Mouse (Mus musculus) heart, embryonic 15.5 days (tissue): Measurements from ENCODE around the gene Arhgdib. TPM values are rescaled to one million over a fixed set of nuclear protein-coding genes. Genes with fewer than 3 reads are reported as not detected.

Experiments used
- ATAC-seq: fragments of 200-750 bp; cut with Nextera tagmentation; replicated peaks from 2 replicates; pipeline ENCODE4 v1.8.0; 2017; ENCODE audit warnings: low read depth, moderate TSS enrichment; ENCODE audit not compliant: insufficient number of reproducible peaks, insufficient read depth, low FRiP score
- H3K27ac ChIP-seq: fragments of 300-500 bp; sonication (generic); 2 replicates; pipeline ENCODE4 v1.5.1; 2015; ENCODE audit warnings: mild to moderate bottlenecking, inconsistent platforms
- H3K27me3 ChIP-seq: fragments of 300-500 bp; sonication (generic); 2 replicates; pipeline ENCODE4 v1.6.1; 2015; ENCODE audit warnings: inconsistent platforms
- H3K36me3 ChIP-seq: fragments of 300-500 bp; sonication (generic); 2 replicates; pipeline ENCODE4 v1.6.1; 2015; ENCODE audit warnings: mild to moderate bottlenecking, inconsistent platforms
- H3K4me1 ChIP-seq: fragments of 300-500 bp; sonication (generic); replicated peaks from 2 replicates; pipeline ENCODE4 v1.6.1; 2015; ENCODE audit warnings: inconsistent platforms
- H3K4me2 ChIP-seq: fragments of 300-500 bp; sonication (generic); 2 replicates; pipeline ENCODE4 v1.6.1; 2015; ENCODE audit warnings: inconsistent platforms, mild to moderate bottlenecking, moderate library complexity
- H3K4me3 ChIP-seq: fragments of 300-500 bp; sonication (generic); 2 replicates; pipeline ENCODE4 v1.5.1; 2015; ENCODE audit warnings: mild to moderate bottlenecking, inconsistent platforms
- H3K9ac ChIP-seq: fragments of 300-500 bp; sonication (generic); 2 replicates; pipeline ENCODE4 v1.6.1; 2015; ENCODE audit warnings: mild to moderate bottlenecking, inconsistent platforms
- H3K9me3 ChIP-seq: fragments of 300-500 bp; sonication (generic); replicated peaks from 2 replicates; pipeline ENCODE4 v1.6.1; 2016; ENCODE audit warnings: inconsistent platforms
- WGBS: fragments of 180-500 bp; shearing (Covaris S2); methylation state at CpG from one replicate; pipeline ENCODE4 v1.1.7; 2015; ENCODE audit warnings: mixed read lengths; 5-methylcytosine and 5-hydroxymethylcytosine counted together
- polyA plus RNA-seq: library from polyadenylated mRNA; unstranded; fragments of >200 nt; fragmentation: Nextera tagmentation; extraction: Ambion mirVana; gene quantifications from 2 replicates; pipeline ENCODE4 v1.2.1, GENCODE M21; 2015

Gene Arhgdib
- polyA plus RNA-seq, 1 experiment from 2014 or later, result 75.6 TPM

DNA sequence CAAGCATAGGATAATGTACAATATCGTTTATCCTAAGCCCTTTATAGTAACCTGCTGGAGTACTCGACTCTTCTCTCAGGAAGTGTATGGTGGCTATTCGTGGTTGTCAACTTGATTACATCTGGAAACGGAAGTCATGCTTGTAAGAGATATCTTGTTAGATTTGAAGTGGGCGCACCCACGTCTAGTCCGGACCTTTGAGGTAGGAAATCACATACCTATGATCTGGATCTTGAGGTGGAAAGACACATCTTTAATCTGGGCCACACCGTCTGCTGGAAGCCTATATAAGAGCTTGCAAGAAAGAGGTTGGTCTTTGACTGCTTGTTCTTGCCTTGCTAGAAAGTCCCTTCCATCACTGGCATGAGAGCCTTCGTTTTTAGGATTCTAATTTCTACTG, 39.2 kb downstream of the Arhgdib start:
- Histone ChIP-seq H3K36me3 (no peaks in the 10 kb centered on the region), H3K4me2 (no peak overlapping the region), H3K4me1 (peaks cover 16% of the 10 kb centered on the region), H3K4me3 (no peak overlapping the region), H3K9ac (no peak overlapping the region), H3K9me3 (no peaks in the 10 kb centered on the region), H3K27me3 (no peaks in the 10 kb centered on the region), H3K27ac (no peak overlapping the region)
- ATAC-seq, result no peak
- 79% methylated on average over 9 of the region's 9 CpGs for WGBS

DNA sequence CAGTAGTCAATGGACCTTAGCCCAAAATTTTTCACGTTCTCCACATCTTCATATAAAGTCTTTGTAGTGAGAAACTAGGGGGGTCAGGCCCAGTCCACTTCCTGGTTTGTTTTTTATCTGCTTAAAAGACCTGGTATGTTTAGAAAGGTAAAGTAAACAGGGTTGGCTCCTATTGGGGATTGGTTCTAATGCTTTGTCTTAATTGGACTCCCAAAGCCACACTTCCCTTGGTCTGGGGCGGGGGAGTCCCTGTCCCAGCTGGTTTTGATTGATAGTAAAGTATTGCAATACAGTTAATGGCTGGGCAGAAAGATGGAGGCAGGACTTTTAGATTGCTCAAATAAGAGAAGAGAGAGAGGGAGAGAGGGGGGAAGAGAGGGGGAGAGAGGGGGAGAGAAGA, 40.7 kb downstream of the Arhgdib start:
- Histone ChIP-seq H3K27me3 (no peaks in the 10 kb centered on the region), H3K36me3 (no peaks in the 10 kb centered on the region), H3K4me1 (peaks cover 16% of the 10 kb centered on the region), H3K4me2 (no peak overlapping the region), H3K9ac (no peak overlapping the region), H3K4me3 (no peak overlapping the region), H3K9me3 (no peaks in the 10 kb centered on the region), H3K27ac (no peak overlapping the region)
- WGBS, result 72% methylated on average over 2 of the region's 2 CpGs
- no peak for ATAC-seq

DNA sequence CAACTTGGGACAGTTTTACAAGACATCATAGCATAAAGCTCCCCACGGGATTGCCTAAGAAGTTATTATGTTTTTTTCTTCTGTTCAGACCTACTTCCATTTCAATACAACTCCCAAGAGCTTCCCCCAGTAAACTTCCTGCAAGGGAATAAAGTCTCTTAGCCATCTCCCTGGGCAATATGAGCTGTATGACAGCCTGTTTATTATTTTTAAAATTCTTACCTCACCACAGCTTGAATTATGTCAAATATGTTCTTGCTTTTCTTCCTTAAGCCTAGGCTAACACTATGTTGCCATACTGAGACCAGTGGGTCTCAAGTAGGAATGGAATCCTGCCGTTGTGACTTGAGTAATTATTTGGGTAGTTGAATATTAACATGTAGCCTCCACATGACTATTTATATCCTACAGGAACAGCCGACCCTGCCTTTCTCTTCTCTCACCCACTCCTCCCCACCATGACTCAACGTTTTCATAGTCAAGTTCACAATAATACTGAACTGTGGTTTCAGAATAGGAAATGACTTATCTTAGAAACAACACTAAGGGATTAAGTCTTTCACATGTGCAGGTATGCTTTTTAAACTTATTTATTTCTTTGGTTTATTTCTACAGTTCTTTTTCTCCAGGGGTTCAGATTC, 41.2 kb downstream of the Arhgdib start:
- no peaks in the 10 kb centered on the region for H3K9me3 ChIP-seq
- H3K4me1 ChIP-seq, result peaks cover 16% of the 10 kb centered on the region
- H3K36me3 ChIP-seq, result no peaks in the 10 kb centered on the region
- no peak for ATAC-seq
- no peaks in the 10 kb centered on the region for H3K27me3 ChIP-seq
- WGBS, result 46% methylated on average over 4 of the region's 4 CpGs
- H3K9ac ChIP-seq, result no peak overlapping the region
- no peak overlapping the region for H3K4me2 ChIP-seq
- no peak overlapping the region for H3K27ac ChIP-seq
- H3K4me3 ChIP-seq, result no peak overlapping the region

DNA sequence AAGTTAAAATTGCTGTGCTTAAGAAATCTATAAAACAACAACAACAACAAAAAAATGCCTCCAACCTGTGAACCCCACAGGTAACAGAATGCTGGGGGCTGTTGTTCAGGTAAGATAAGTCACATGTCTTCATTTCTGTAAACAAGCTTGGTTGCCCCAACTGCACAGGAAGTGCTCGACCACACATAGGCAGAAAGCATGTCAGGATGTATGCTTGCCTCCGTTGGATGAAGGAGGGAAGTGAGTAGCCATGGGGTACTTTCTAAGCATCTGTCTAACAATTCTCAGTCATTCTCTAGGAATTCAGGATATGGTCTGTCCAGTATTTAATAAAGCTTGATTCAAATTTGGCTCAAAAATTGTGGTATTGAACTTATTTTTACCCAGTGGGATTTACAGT, 42.7 kb downstream of the Arhgdib start:
- WGBS, result 67% methylated on average over 2 of the region's 2 CpGs
- Histone ChIP-seq H3K27ac (peak overlapping the region; percentile 63), H3K36me3 (no peaks in the 10 kb centered on the region), H3K27me3 (no peaks in the 10 kb centered on the region), H3K4me2 (no peak overlapping the region), H3K9me3 (no peaks in the 10 kb centered on the region), H3K4me1 (peaks cover 19% of the 10 kb centered on the region), H3K9ac (no peak overlapping the region), H3K4me3 (no peak overlapping the region)
- no peak for ATAC-seq

DNA sequence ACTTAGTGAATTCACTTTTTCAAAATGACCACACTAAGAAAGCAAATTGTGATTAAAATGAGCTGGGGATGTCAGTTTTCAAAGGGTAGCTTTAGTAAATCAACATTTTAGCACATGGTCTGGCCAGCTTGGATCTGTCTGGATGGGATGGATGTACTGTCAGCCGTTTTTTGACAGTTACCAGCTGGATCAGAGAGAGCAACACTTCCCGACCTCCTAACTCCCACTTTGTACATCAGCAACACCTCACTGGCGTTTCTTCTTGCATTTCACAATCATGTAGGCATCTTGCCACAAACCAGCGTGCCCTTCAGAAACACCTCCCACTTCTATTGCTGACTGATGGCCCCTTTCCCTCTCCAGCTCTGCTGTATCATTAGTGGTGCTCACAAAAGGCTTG, 43.5 kb downstream of the Arhgdib start:
- ATAC-seq, result peak; percentile 62; the same call in 1 of the 2 replicates

DNA sequence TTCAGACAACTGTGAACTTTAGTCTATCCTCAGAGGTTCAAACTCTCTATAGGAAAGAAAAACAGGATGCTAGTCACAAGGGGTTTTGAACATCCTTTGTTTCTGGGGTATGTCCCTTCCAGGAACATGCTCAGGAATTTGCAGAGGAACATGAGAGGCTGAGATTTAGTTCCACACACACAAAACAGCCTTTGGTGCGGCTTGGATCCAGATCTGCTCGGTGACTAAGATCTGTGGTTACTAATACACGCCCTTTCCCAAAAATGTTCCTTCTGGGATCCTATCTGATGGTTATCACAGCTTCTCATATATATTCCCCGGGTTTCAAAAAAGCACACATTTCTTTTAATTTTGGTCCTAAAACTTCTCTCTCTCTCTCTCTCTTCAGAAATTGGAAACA, 43.9 kb downstream of the Arhgdib start:
- Histone ChIP-seq H3K9me3 (no peaks in the 10 kb centered on the region), H3K36me3 (no peaks in the 10 kb centered on the region), H3K4me1 (peaks cover 19% of the 10 kb centered on the region), H3K4me3 (no peak overlapping the region), H3K4me2 (no peak overlapping the region), H3K27ac (peak overlapping the region; percentile 63), H3K27me3 (no peaks in the 10 kb centered on the region), H3K9ac (no peak overlapping the region)
- WGBS, result 49% methylated on average over 4 of the region's 4 CpGs
- 0 out of 2 replicates have a peak, but pooled peaks have one; percentile 17 for ATAC-seq

More for the DNA sequence above, 43.5 kb downstream of the Arhgdib start:
- no peak overlapping the region for H3K4me3 ChIP-seq
- H3K27me3 ChIP-seq, result no peaks in the 10 kb centered on the region
- no peak overlapping the region for H3K4me2 ChIP-seq
- peaks cover 19% of the 10 kb centered on the region for H3K4me1 ChIP-seq
- WGBS, result 16% methylated on average over 4 of the region's 4 CpGs
- peak overlapping the region; percentile 63 for H3K27ac ChIP-seq
- H3K9ac ChIP-seq, result no peak overlapping the region
- H3K9me3 ChIP-seq, result no peaks in the 10 kb centered on the region
- H3K36me3 ChIP-seq, result no peaks in the 10 kb centered on the region

DNA sequence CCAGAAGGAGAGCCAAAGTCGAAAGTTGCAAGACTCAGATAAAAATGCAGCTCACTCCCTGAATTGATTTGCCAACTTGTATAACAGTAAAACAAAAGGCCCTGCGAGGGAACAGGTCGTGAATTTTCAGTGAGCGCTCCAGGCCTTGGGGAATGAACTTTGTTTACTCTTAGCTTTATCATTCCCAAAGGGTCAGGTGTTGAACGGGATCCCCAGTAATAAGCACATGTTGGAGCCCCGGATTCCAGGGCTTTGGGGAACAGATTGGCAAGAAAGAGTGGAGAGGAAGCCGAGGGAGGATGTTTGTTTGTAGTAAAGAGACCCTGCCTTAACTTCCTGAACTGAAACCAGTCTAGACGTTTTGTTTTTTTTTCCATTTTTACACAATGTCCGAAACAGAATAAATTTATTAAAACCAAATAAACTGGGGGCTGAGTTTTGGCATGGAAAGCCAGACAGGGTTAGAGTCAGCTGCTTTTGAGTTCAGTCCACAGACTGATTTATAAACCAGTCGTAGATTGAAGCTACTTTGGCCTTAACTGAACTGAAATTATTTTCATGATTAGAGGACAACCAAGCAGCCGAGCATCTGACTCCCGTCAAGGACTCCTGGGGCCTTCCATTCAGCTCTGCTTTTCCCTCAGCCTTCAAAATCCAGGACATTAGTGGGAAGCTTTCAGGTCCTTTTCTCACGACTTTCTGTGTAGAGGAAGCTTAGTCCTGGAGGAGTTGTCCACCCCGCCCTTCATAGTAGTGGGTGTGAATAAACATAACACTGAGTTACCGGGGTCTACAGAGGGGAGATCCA, 47.0 kb downstream of the Arhgdib start:
- no peak overlapping the region for H3K4me2 ChIP-seq
- H3K4me3 ChIP-seq, result no peak overlapping the region
- peak overlapping the region; percentile 78 for H3K27ac ChIP-seq
- no peaks in the 10 kb centered on the region for H3K27me3 ChIP-seq
- no peaks in the 10 kb centered on the region for H3K9me3 ChIP-seq
- H3K9ac ChIP-seq, result no peak overlapping the region
- WGBS, result 47% methylated on average over 15 of the region's 15 CpGs
- peaks cover 16% of the 10 kb centered on the region for H3K4me1 ChIP-seq
- no peak for ATAC-seq
- no peaks in the 10 kb centered on the region for H3K36me3 ChIP-seq

DNA sequence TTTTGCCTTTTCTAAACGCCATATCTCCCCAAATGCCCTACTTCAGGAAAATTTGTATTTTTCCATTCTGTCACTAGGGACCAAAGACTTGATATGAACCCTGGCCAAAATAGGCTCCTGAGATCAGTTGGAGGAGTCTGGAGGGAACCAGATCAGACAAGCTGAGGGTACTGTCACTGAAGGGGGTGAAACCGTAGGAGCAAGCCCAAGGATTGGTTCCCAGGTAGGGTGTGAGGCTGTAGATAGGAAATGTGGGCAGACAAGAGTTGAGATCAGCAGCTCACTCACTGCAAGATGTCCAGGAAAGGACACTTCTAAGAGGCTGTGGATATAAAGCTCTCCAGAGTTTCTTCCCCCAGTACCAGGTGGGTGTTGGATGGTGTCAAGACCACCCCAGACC, 49.7 kb downstream of the Arhgdib start:
- Histone ChIP-seq H3K9ac (no peak overlapping the region), H3K27me3 (no peaks in the 10 kb centered on the region), H3K4me1 (peaks cover 11% of the 10 kb centered on the region), H3K27ac (peak overlapping the region; percentile 17), H3K4me2 (no peak overlapping the region), H3K9me3 (no peaks in the 10 kb centered on the region), H3K4me3 (no peak overlapping the region), H3K36me3 (no peaks in the 10 kb centered on the region)
- 65% methylated on average over 2 of the region's 2 CpGs for WGBS
- ATAC-seq, result no peak

DNA sequence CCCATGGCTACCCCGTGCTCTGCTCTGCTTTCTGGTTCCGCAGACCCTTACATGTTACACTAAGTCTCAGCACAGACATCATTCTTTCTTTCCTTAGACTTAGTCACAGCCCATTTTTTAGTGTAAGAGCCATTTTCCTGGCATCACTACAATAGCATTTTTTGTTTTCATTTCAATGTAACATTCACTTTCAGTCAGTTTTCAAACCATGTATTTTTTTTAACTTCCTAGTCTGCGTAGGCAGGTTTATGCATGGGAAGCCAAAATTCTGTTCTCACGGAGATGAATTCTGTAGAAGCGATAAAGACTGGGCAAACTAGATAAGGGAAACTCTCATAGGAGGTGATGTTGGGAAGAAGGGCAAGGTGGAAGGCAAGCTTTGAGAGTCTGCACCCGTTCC, 52.1 kb downstream of the Arhgdib start:
- H3K4me2 ChIP-seq, result no peak overlapping the region
- no peaks in the 10 kb centered on the region for H3K27me3 ChIP-seq
- H3K9ac ChIP-seq, result no peak overlapping the region
- peaks cover 10% of the 10 kb centered on the region for H3K4me1 ChIP-seq
- H3K4me3 ChIP-seq, result no peak overlapping the region
- 75% methylated on average over 6 of the region's 6 CpGs for WGBS
- H3K9me3 ChIP-seq, result no peaks in the 10 kb centered on the region
- H3K27ac ChIP-seq, result peak overlapping the region; percentile 37; the same call in 1 of the 2 replicates
- no peaks in the 10 kb centered on the region for H3K36me3 ChIP-seq
- ATAC-seq, result no peak

DNA sequence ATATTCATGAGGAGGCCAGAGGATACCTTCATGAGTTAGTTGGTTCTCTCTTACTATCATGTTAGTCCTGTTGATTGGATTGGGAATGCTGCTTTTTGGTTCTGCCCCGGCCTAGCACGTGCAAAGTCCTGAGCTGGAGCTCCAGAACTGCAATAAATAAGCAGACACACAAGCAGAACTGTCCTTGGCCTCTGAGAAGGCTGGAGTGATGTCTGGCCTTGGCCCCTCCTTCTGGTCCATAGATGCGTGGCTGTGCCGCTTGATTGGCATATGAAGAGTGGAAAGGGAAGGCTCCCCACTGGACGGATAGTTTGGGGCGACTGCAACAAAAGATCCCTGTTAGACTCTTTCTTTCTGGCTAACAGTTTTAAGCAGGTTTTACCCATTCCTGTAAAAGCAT, 52.6 kb downstream of the Arhgdib start:
- ATAC-seq, result no peak

DNA sequence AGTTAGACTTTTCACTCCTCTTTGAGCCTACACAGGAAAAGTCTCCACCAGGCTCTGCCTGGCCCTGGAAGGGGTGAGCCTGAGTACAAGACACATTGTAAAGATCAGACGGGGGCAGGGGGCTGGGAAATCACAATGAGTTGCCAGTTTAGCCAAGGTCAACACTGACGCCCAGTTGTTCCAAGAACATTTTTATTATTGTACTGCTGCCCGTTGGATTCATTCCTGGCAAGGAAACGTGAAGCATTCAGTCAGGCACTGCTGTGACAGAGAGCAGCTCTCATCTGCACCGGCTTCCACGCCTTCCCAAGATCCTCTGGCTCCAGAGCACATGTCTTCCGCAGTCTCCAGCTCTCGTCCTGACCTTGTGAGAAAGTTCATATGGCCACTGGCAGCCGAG, 53.8 kb downstream of the Arhgdib start:
- Histone ChIP-seq H3K4me3 (no peak overlapping the region), H3K27me3 (no peaks in the 10 kb centered on the region), H3K4me1 (peaks cover 8% of the 10 kb centered on the region), H3K9ac (no peak overlapping the region), H3K27ac (peak overlapping the region; percentile 73), H3K36me3 (no peaks in the 10 kb centered on the region), H3K9me3 (no peaks in the 10 kb centered on the region), H3K4me2 (no peak overlapping the region)
- ATAC-seq, result peak; percentile 87
- WGBS, result 30% methylated on average over 9 of the region's 9 CpGs

More for the DNA sequence above, 52.6 kb downstream of the Arhgdib start:
- no peaks in the 10 kb centered on the region for H3K9me3 ChIP-seq
- H3K4me2 ChIP-seq, result no peak overlapping the region
- no peaks in the 10 kb centered on the region for H3K27me3 ChIP-seq
- H3K4me1 ChIP-seq, result peaks cover 8% of the 10 kb centered on the region
- H3K4me3 ChIP-seq, result no peak overlapping the region
- H3K9ac ChIP-seq, result no peak overlapping the region
- H3K36me3 ChIP-seq, result no peaks in the 10 kb centered on the region
- WGBS, result 88% methylated on average over 6 of the region's 6 CpGs
- peak overlapping the region; percentile 37; the same call in 1 of the 2 replicates for H3K27ac ChIP-seq
